11 mouse cellular contexts compared by ENCODE assay signal in the genomic region with DNA sequence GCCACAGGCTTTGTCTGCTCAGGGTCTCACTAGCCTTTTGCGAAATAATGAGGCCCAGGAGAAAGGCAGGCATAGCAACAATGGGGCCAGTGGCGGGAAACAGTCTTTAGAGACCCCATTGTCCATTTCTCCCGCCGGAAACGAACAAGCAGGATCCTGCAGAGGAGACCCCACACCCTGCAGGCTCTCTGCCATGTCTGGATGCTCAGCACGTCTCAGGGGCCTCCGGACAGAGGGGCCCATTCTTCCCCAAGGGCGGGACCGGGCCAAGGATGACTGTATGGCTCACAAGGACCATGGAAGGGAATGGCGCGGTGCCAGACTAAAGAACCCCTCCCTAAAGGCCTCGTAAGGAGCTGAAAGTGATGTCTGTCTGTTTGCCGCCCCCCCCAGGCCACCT. TPM values are rescaled to one million over a fixed set of nuclear protein-coding genes. Genes with fewer than 3 reads are reported as not detected.
A peak's percentile ranks its signal among the peaks of the same experiment; 100 is the strongest.
DNase-seq lines count a peak whose midpoint lies in the region; ATAC-seq and TF ChIP-seq lines count a peak whose summit lies in the region.
"Had no signal": no experiment of that assay in that cellular context is flagged by ENCODE, and none has a peak within 500 bp of the region (broad histone marks: within the 10 kb centered on the region; RNA-seq: fewer than 3 reads in every experiment).

No protein-coding gene starts in this region.

- WGBS in lung, embryonic 14.5 days, result 70% methylated on average over 13 of the region's 13 CpGs
- WGBS in embryonic facial prominence, embryonic 14.5 days, result 59% methylated on average over 13 of the region's 13 CpGs
- WGBS in hindbrain, embryonic 14.5 days, result 7% methylated on average over 13 of the region's 13 CpGs
- 46% methylated on average over 13 of the region's 13 CpGs for WGBS in neural tube, embryonic 11.5 days

- no peak for TF ChIP-seq CTCF in lung, embryonic 14.5 days (IDR thresholded peaks at IDR 0.05; ENCODE audit: low read depth)

- H3K4me2 ChIP-seq in lung, embryonic 14.5 days, result peak overlapping the region; percentile 1; the same call in 1 of the 2 replicates
- 0 out of 2 replicates have a peak overlapping the region, but pooled peaks have one; percentile 97 for H3K4me2 ChIP-seq in embryonic facial prominence, embryonic 14.5 days (ENCODE audit: low read depth, low read length)
- H3K4me2 ChIP-seq in hindbrain, embryonic 14.5 days (replicated peaks), result peak overlapping the region; percentile 70
- H3K4me2 ChIP-seq in neural tube, embryonic 11.5 days (ENCODE audit: low read depth), result peak overlapping the region; percentile 96
- H3K4me2 ChIP-seq: limb, embryonic 15.5 days had no signal

- no peak overlapping the region for H3K9ac ChIP-seq in lung, embryonic 14.5 days
- H3K9ac ChIP-seq in embryonic facial prominence, embryonic 14.5 days (ENCODE audit: low read depth, low read length), result no peak overlapping the region
- H3K9ac ChIP-seq in hindbrain, embryonic 14.5 days, result peak overlapping the region; percentile 47; the same call in 1 of the 2 replicates
- H3K9ac ChIP-seq in neural tube, embryonic 11.5 days (ENCODE audit: low read length), result peak overlapping the region; percentile 84
- H3K9ac ChIP-seq: limb, embryonic 15.5 days had no signal

- no peak overlapping the region for H3K4me3 ChIP-seq in lung, embryonic 14.5 days (ENCODE audit: low read depth, low read length)
- H3K4me3 ChIP-seq in embryonic facial prominence, embryonic 14.5 days (ENCODE audit: low read depth, low read length), result no peak overlapping the region
- no peak overlapping the region for H3K4me3 ChIP-seq in hindbrain, embryonic 14.5 days (replicated peaks; ENCODE audit: low read length)
- peak overlapping the region; percentile 83 for H3K4me3 ChIP-seq in neural tube, embryonic 11.5 days (ENCODE audit: low read depth, low read length)
- H3K4me3 ChIP-seq: limb, embryonic 15.5 days had no signal

- H3K27ac ChIP-seq in lung, embryonic 14.5 days (ENCODE audit: low read depth), result peak overlapping the region; percentile 27; the same call in 1 of the 2 replicates
- no peak overlapping the region for H3K27ac ChIP-seq in embryonic facial prominence, embryonic 14.5 days (replicated peaks; ENCODE audit: low read depth, low read length)
- peak overlapping the region; percentile 40; the same call in 1 of the 2 replicates for H3K27ac ChIP-seq in hindbrain, embryonic 14.5 days
- peak overlapping the region; percentile 88 for H3K27ac ChIP-seq in neural tube, embryonic 11.5 days (ENCODE audit: low read depth, low read length)

- DNase-seq in lung, embryonic 14.5 days, result no peak
- DNase-seq in lung, postnatal 25 days (ENCODE audit: low spot score), result no peak
- DNase-seq in embryonic facial prominence, embryonic 14.5 days (ENCODE audit: low spot score), result no peak
- DNase-seq in hindbrain, embryonic 14.5 days (ENCODE audit: low spot score), result no peak
- DNase-seq in neural tube, embryonic 11.5 days (ENCODE audit: low spot score), result peak; percentile 68
- DNase-seq in thymus, postnatal 0 days (ENCODE audit: low spot score), result no peak
- DNase-seq in right cerebral cortex, adult 2 months (ENCODE audit: low spot score in 2 of 2), result no peak
- DNase-seq: gastrocnemius, postnatal 25 days; kidney, postnatal 14 days had no signal

- H3K9me3 ChIP-seq in lung, embryonic 14.5 days (ENCODE audit: low read depth, low read length), result no peaks in the 10 kb centered on the region
- H3K9me3 ChIP-seq in embryonic facial prominence, embryonic 14.5 days (ENCODE audit: control insufficient read depth, low read length), result no peaks in the 10 kb centered on the region
- H3K9me3 ChIP-seq in hindbrain, embryonic 14.5 days (ENCODE audit: control insufficient read depth, low read length), result no peaks in the 10 kb centered on the region
- H3K9me3 ChIP-seq in neural tube, embryonic 11.5 days (ENCODE audit: control insufficient read depth, low read length), result no peaks in the 10 kb centered on the region
- H3K9me3 ChIP-seq: limb, embryonic 15.5 days had no signal

- no peaks in the 10 kb centered on the region for H3K27me3 ChIP-seq in lung, embryonic 14.5 days (ENCODE audit: insufficient read depth, low read length)
- no peaks in the 10 kb centered on the region for H3K27me3 ChIP-seq in embryonic facial prominence, embryonic 14.5 days (replicated peaks; ENCODE audit: control insufficient read depth, insufficient read depth, low read length)
- H3K27me3 ChIP-seq in hindbrain, embryonic 14.5 days (ENCODE audit: control insufficient read depth, insufficient read depth, low read length), result no peaks in the 10 kb centered on the region
- H3K27me3 ChIP-seq in neural tube, embryonic 11.5 days (ENCODE audit: control insufficient read depth, insufficient read depth, low read length), result no peaks in the 10 kb centered on the region
- H3K27me3 ChIP-seq: limb, embryonic 15.5 days had no signal

- H3K36me3 ChIP-seq in lung, embryonic 14.5 days (ENCODE audit: insufficient read depth), result peaks cover 17% of the 10 kb centered on the region; the same call in 1 of the 2 replicates
- peaks cover 5% of the 10 kb centered on the region; the same call in 1 of the 2 replicates for H3K36me3 ChIP-seq in embryonic facial prominence, embryonic 14.5 days (ENCODE audit: control insufficient read depth, insufficient read depth, low read length)
- H3K36me3 ChIP-seq in hindbrain, embryonic 14.5 days (replicated peaks; ENCODE audit: control insufficient read depth, insufficient read depth), result peaks cover 8% of the 10 kb centered on the region
- H3K36me3 ChIP-seq in neural tube, embryonic 11.5 days (ENCODE audit: control insufficient read depth, insufficient read depth, low read length), result 0 out of 2 replicates have a peak, but pooled peaks cover 2% of the 10 kb centered on the region

- ATAC-seq in lung, embryonic 14.5 days (ENCODE audit: insufficient read depth), result no peak
- no peak for ATAC-seq in embryonic facial prominence, embryonic 14.5 days (ENCODE audit: low read depth)
- ATAC-seq in hindbrain, embryonic 14.5 days (ENCODE audit: low FRiP score), result no peak
- ATAC-seq in neural tube, embryonic 11.5 days (ENCODE audit: insufficient read depth, low FRiP score, low TSS enrichment), result peak; percentile 60

- peaks cover 14% of the 10 kb centered on the region for H3K4me1 ChIP-seq in lung, embryonic 14.5 days (ENCODE audit: insufficient read depth)
- peaks cover 26% of the 10 kb centered on the region for H3K4me1 ChIP-seq in embryonic facial prominence, embryonic 14.5 days (ENCODE audit: control insufficient read depth, insufficient read depth, low read length)
- peaks cover 26% of the 10 kb centered on the region for H3K4me1 ChIP-seq in hindbrain, embryonic 14.5 days (replicated peaks; ENCODE audit: control insufficient read depth, insufficient read depth, low read length)
- H3K4me1 ChIP-seq in neural tube, embryonic 11.5 days (ENCODE audit: control insufficient read depth, insufficient read depth, low read length), result peaks cover 45% of the 10 kb centered on the region

RNA-seq across cellular contexts. Expression of a gene that starts 1.3 kb away (rescaled TPM):
- not detected in 2 replicates for polyA plus RNA-seq in lung, embryonic 14.5 days (2014; fragmentation: Nextera tagmentation; extraction: Ambion mirVana)
- polyA plus RNA-seq in embryonic facial prominence, embryonic 14.5 days (2014; fragmentation: Nextera tagmentation; extraction: Ambion mirVana), result 0.92 TPM in 1 of 2 replicates, not detected in the other
- not detected in 2 replicates for polyA plus RNA-seq in hindbrain, embryonic 14.5 days (2014; fragmentation: Nextera tagmentation; extraction: Ambion mirVana)
- 0.78 TPM in 1 of 2 replicates, not detected in the other for polyA plus RNA-seq in neural tube, embryonic 11.5 days (2014; fragmentation: Nextera tagmentation; extraction: Ambion mirVana)
- not detected in 2 replicates for polyA plus RNA-seq in thymus, postnatal 0 days (2015; fragmentation: Nextera tagmentation; extraction: Ambion mirVana)

RNA-seq across cellular contexts. Expression of a gene that starts 1.5 kb away (rescaled TPM):
- polyA plus RNA-seq in lung, embryonic 14.5 days (2014; fragmentation: Nextera tagmentation; extraction: Ambion mirVana), result 81.9 and 96.8 TPM in 2 replicates
- 66.1 and 75.2 TPM in 2 replicates for polyA plus RNA-seq in embryonic facial prominence, embryonic 14.5 days (2014; fragmentation: Nextera tagmentation; extraction: Ambion mirVana)
- polyA plus RNA-seq in hindbrain, embryonic 14.5 days (2014; fragmentation: Nextera tagmentation; extraction: Ambion mirVana), result 77.6 and 91.6 TPM in 2 replicates
- 65.7 and 66.6 TPM in 2 replicates for polyA plus RNA-seq in neural tube, embryonic 11.5 days (2014; fragmentation: Nextera tagmentation; extraction: Ambion mirVana)
- polyA plus RNA-seq in thymus, postnatal 0 days (2015; fragmentation: Nextera tagmentation; extraction: Ambion mirVana), result 126 and 131 TPM in 2 replicates

RNA-seq across cellular contexts. Expression of a gene that starts 2.7 kb away (rescaled TPM):
- 10.4 and 12.7 TPM in 2 replicates for polyA plus RNA-seq in lung, embryonic 14.5 days (2014; fragmentation: Nextera tagmentation; extraction: Ambion mirVana)
- 10.3 and 11.1 TPM in 2 replicates for polyA plus RNA-seq in embryonic facial prominence, embryonic 14.5 days (2014; fragmentation: Nextera tagmentation; extraction: Ambion mirVana)
- 11.8 and 15.1 TPM in 2 replicates for polyA plus RNA-seq in hindbrain, embryonic 14.5 days (2014; fragmentation: Nextera tagmentation; extraction: Ambion mirVana)
- 29.4 and 38.8 TPM in 2 replicates for polyA plus RNA-seq in neural tube, embryonic 11.5 days (2014; fragmentation: Nextera tagmentation; extraction: Ambion mirVana)
- polyA plus RNA-seq in thymus, postnatal 0 days (2015; fragmentation: Nextera tagmentation; extraction: Ambion mirVana), result 68.5 and 71.6 TPM in 2 replicates

RNA-seq across cellular contexts. Expression of a gene that starts 7.8 kb away (rescaled TPM):
- polyA plus RNA-seq in lung, embryonic 14.5 days (2014; fragmentation: Nextera tagmentation; extraction: Ambion mirVana), result 0.12 TPM in 1 of 2 replicates, not detected in the other
- polyA plus RNA-seq in embryonic facial prominence, embryonic 14.5 days (2014; fragmentation: Nextera tagmentation; extraction: Ambion mirVana), result 0.09 and 0.65 TPM in 2 replicates
- polyA plus RNA-seq in hindbrain, embryonic 14.5 days (2014; fragmentation: Nextera tagmentation; extraction: Ambion mirVana), result 0.41 TPM in 1 of 2 replicates, not detected in the other
- 0.15 and 0.34 TPM in 2 replicates for polyA plus RNA-seq in neural tube, embryonic 11.5 days (2014; fragmentation: Nextera tagmentation; extraction: Ambion mirVana)
- polyA plus RNA-seq in thymus, postnatal 0 days (2015; fragmentation: Nextera tagmentation; extraction: Ambion mirVana), result 0.27 and 0.47 TPM in 2 replicates
- polyA plus RNA-seq: spleen, adult 2 months had no signal

RNA-seq across cellular contexts. Expression of a gene that starts 8.7 kb away (rescaled TPM):
- polyA plus RNA-seq in lung, embryonic 14.5 days (2014; fragmentation: Nextera tagmentation; extraction: Ambion mirVana), result 55.1 and 57.9 TPM in 2 replicates
- polyA plus RNA-seq in embryonic facial prominence, embryonic 14.5 days (2014; fragmentation: Nextera tagmentation; extraction: Ambion mirVana), result 42.1 and 66.5 TPM in 2 replicates
- 116 and 138 TPM in 2 replicates for polyA plus RNA-seq in hindbrain, embryonic 14.5 days (2014; fragmentation: Nextera tagmentation; extraction: Ambion mirVana)
- 74.6 and 77.3 TPM in 2 replicates for polyA plus RNA-seq in neural tube, embryonic 11.5 days (2014; fragmentation: Nextera tagmentation; extraction: Ambion mirVana)
- polyA plus RNA-seq in thymus, postnatal 0 days (2015; fragmentation: Nextera tagmentation; extraction: Ambion mirVana), result 55.2 and 60.5 TPM in 2 replicates

Comparison
In these comparisons a context has a peak if more than half of its experiments do, and no peak if none do; other contexts are left out.
1. H3K4me2 ChIP-seq: peak in every context shown above with its lines; median percentile 97 in embryonic facial prominence, embryonic 14.5 days; 96 in neural tube, embryonic 11.5 days; 70 in hindbrain, embryonic 14.5 days; 1 in lung, embryonic 14.5 days.
2. H3K9ac ChIP-seq: peak in hindbrain, embryonic 14.5 days (single experiment) and neural tube, embryonic 11.5 days (single experiment); none in lung, embryonic 14.5 days (single experiment) and embryonic facial prominence, embryonic 14.5 days (single experiment).